Mouse (Mus musculus) MEL (cell line): ENCODE data around the gene Sult1a1.

Experiments
- CHD2 ChIP-seq: IDR thresholded peaks from 2 replicates; pipeline ENCODE4 v1.6.1; 2011; ENCODE audit warnings: low read length, improper control_type of control experiment
- CTCF ChIP-seq, 3 experiments: IDR thresholded peaks in 2 of 3; conservative IDR thresholded peaks in 1 of 3; 2 replicates each; pipeline ENCODE4 v1.5.1; 2011 to 2012; ENCODE audit warnings: low read length in 3 of 3, low read depth in 2 of 3, mild to moderate bottlenecking in 2 of 3, improper control_type of control experiment in 1 of 3, inconsistent platforms in 1 of 3, mixed read lengths in 1 of 3, moderate library complexity in 1 of 3; ENCODE audit not compliant: control insufficient read depth in 1 of 3, insufficient read depth in 1 of 3, poor library complexity in 1 of 3, severe bottlenecking in 1 of 3
- EP300 ChIP-seq, 2 experiments: IDR thresholded peaks; 2 replicates each; pipeline ENCODE4 v1.6.1; 2011; ENCODE audit warnings: improper control_type of control experiment in 2 of 2, low read length in 2 of 2, low read depth in 1 of 2, mild to moderate bottlenecking in 1 of 2
- MXI1 ChIP-seq: IDR thresholded peaks from 2 replicates; pipeline ENCODE4 v1.6.1; 2011; ENCODE audit warnings: mild to moderate bottlenecking, low read depth, low read length, improper control_type of control experiment
- POLR2A ChIP-seq, 2 experiments: IDR thresholded peaks; 2 replicates each; pipeline ENCODE4 v1.6.1; 2011 to 2012; ENCODE audit warnings: low read length in 2 of 2, mild to moderate bottlenecking in 2 of 2, control low read depth in 1 of 2, improper control_type of control experiment in 1 of 2, low read depth in 1 of 2, moderate library complexity in 1 of 2; ENCODE audit not compliant: control insufficient read depth in 1 of 2, insufficient read depth in 1 of 2, poor library complexity in 1 of 2
- POLR2AphosphoS2 ChIP-seq: IDR thresholded peaks from 2 replicates; pipeline ENCODE4 v1.6.1; 2011; ENCODE audit warnings: low read length, improper control_type of control experiment

DNA sequence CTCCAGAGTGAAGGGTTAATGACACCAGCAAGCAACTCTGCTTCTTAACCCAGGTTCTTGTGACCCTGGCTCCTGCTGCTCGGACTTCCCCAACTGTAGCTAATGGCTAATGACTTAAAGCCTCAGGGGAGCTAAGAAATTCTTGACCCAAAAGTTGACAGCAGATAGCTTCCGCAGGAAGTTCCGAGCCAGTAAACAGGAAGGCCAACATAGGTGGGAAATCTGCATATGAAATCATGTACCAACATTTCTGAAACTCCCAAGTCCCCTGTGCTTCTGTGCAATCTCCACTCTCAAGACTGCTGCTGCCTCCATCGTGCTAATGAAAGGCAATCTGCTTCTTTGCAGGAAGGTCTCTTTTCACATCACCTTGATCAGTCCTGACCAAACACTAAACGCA is 30.5 kb downstream of the Sult1a1 start:
- no peak for TF ChIP-seq POLR2AphosphoS2
- TF ChIP-seq POLR2A (IDR thresholded peaks at IDR 0.05; ENCODE audit: control insufficient read depth in 1 of 2, insufficient read depth in 1 of 2, low read depth in 1 of 2, low read length in 2 of 2, poor library complexity in 1 of 2): no peak
- no peak for TF ChIP-seq CTCF (IDR thresholded peaks at IDR 0.05 in 2 of 3, conservative IDR thresholded peaks at IDR 0.05 in 1 of 3; ENCODE audit: control insufficient read depth in 1 of 3, insufficient read depth in 1 of 3, low read depth in 2 of 3, low read length in 3 of 3, poor library complexity in 1 of 3, severe bottlenecking in 1 of 3)
- no peak for TF ChIP-seq CHD2
- no peak for TF ChIP-seq EP300 (IDR thresholded peaks at IDR 0.05; ENCODE audit: low read depth in 1 of 2, low read length in 2 of 2)
- no peak for TF ChIP-seq MXI1
